Mouse (Mus musculus): Measurements from ENCODE around the gene Hs6st3. TPM values are rescaled to one million over a fixed set of nuclear protein-coding genes. Genes with fewer than 3 reads are reported as not detected.
A peak's percentile ranks its signal among the peaks of the same experiment; 100 is the strongest.

The Hs6st3 gene
- polyA plus RNA-seq, 1 experiment from 2014 or later = 1.4 TPM

- Histone ChIP-seq H3K4me2 (no peak overlapping the region), H3K27ac (ENCODE audit: low read depth) (no peak overlapping the region), H3K9me3 (ENCODE audit: low read depth, low read length) (no peaks in the 10 kb centered on the region), H3K4me3 (ENCODE audit: low read depth, low read length) (no peak overlapping the region), H3K4me1 (ENCODE audit: insufficient read depth) (no peaks in the 10 kb centered on the region), H3K9ac (no peak overlapping the region), H3K36me3 (ENCODE audit: insufficient read depth) (no peaks in the 10 kb centered on the region), H3K27me3 (ENCODE audit: insufficient read depth, low read length) (no peaks in the 10 kb centered on the region)
- 80% methylated on average over 16 of the region's 16 CpGs for WGBS
- no peak for DNase-seq
- ATAC-seq (ENCODE audit: insufficient read depth) = no peak
- no peak for TF ChIP-seq CTCF (IDR thresholded peaks at IDR 0.05; ENCODE audit: low read depth)
These were observed 532.9 kb downstream of the Hs6st3 start for GRCm38 (mm10) chr14:119670836-119671587.

- Histone ChIP-seq H3K4me1 (ENCODE audit: insufficient read depth) (no peaks in the 10 kb centered on the region), H3K4me2 (no peak overlapping the region), H3K36me3 (ENCODE audit: insufficient read depth) (no peaks in the 10 kb centered on the region), H3K9me3 (ENCODE audit: low read depth, low read length) (no peaks in the 10 kb centered on the region), H3K9ac (no peak overlapping the region), H3K27ac (ENCODE audit: low read depth) (no peak overlapping the region), H3K4me3 (ENCODE audit: low read depth, low read length) (no peak overlapping the region), H3K27me3 (ENCODE audit: insufficient read depth, low read length) (no peaks in the 10 kb centered on the region)
- 83% methylated on average over 11 of the region's 11 CpGs for WGBS
- ATAC-seq (ENCODE audit: insufficient read depth) (no peak), DNase-seq (no peak)
- no peak for TF ChIP-seq CTCF (IDR thresholded peaks at IDR 0.05; ENCODE audit: low read depth)
These were observed 540.4 kb downstream of the Hs6st3 start for GRCm38 (mm10) chr14:119678574-119678973.

DNA sequence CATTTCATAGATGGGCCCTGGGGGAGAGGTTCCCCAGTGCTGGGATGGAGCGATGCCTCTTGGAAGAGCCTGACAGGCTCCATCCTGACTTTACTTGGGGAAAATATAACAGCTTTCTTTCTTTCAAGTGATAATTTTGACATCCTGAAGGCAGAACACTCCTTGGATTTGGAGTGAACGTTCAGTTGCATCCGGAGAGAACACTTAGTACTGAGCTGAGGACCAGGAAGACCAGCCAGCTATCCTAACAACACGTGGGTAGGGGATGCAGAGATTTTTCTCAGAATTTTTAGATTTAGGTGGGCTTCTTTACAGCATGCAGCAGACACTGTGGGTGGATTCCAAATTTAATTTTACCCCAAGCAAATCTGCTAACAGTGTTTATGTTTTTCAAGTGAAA, 541.9 kb downstream of the Hs6st3 start:
- no peak for DNase-seq
- H3K4me1 ChIP-seq (ENCODE audit: insufficient read depth) = no peaks in the 10 kb centered on the region
- H3K36me3 ChIP-seq (ENCODE audit: insufficient read depth) = no peaks in the 10 kb centered on the region
- 85% methylated on average over 4 of the region's 4 CpGs for WGBS
- TF ChIP-seq CTCF (IDR thresholded peaks at IDR 0.05; ENCODE audit: low read depth) = no peak
- no peak for ATAC-seq (ENCODE audit: insufficient read depth)
- no peak overlapping the region for H3K9ac ChIP-seq
- no peaks in the 10 kb centered on the region for H3K9me3 ChIP-seq (ENCODE audit: low read depth, low read length)
- H3K27me3 ChIP-seq (ENCODE audit: insufficient read depth, low read length) = no peaks in the 10 kb centered on the region
- no peak overlapping the region for H3K27ac ChIP-seq (ENCODE audit: low read depth)
- H3K4me3 ChIP-seq (ENCODE audit: low read depth, low read length) = no peak overlapping the region
- H3K4me2 ChIP-seq = no peak overlapping the region

GRCm38 (mm10) chr14:119687885-119688284, 549.7 kb downstream of the Hs6st3 start:
- DNase-seq = no peak
- TF ChIP-seq CTCF (IDR thresholded peaks at IDR 0.05; ENCODE audit: low read depth) = no peak
- H3K4me2 ChIP-seq = no peak overlapping the region
- no peak overlapping the region for H3K27ac ChIP-seq (ENCODE audit: low read depth)
- H3K9me3 ChIP-seq (ENCODE audit: low read depth, low read length) = no peaks in the 10 kb centered on the region
- ATAC-seq (ENCODE audit: insufficient read depth) = no peak
- WGBS = 75% methylated on average over 2 of the region's 2 CpGs
- no peaks in the 10 kb centered on the region for H3K27me3 ChIP-seq (ENCODE audit: insufficient read depth, low read length)
- no peaks in the 10 kb centered on the region for H3K36me3 ChIP-seq (ENCODE audit: insufficient read depth)
- H3K9ac ChIP-seq = no peak overlapping the region
- H3K4me1 ChIP-seq (ENCODE audit: insufficient read depth) = no peaks in the 10 kb centered on the region
- no peak overlapping the region for H3K4me3 ChIP-seq (ENCODE audit: low read depth, low read length)

GRCm38 (mm10) chr14:119699982-119700381, 561.8 kb downstream of the Hs6st3 start:
- no peaks in the 10 kb centered on the region for H3K27me3 ChIP-seq (ENCODE audit: insufficient read depth, low read length)
- ATAC-seq (ENCODE audit: insufficient read depth) (no peak), DNase-seq (no peak)
- H3K9me3 ChIP-seq (ENCODE audit: low read depth, low read length) = no peaks in the 10 kb centered on the region
- H3K4me3 ChIP-seq (ENCODE audit: low read depth, low read length) = no peak overlapping the region
- H3K4me1 ChIP-seq (ENCODE audit: insufficient read depth) = no peaks in the 10 kb centered on the region
- TF ChIP-seq CTCF (IDR thresholded peaks at IDR 0.05; ENCODE audit: low read depth) = no peak
- WGBS = 92% methylated on average over 4 of the region's 4 CpGs
- no peak overlapping the region for H3K27ac ChIP-seq (ENCODE audit: low read depth)
- H3K4me2 ChIP-seq = no peak overlapping the region
- H3K36me3 ChIP-seq (ENCODE audit: insufficient read depth) = no peaks in the 10 kb centered on the region
- H3K9ac ChIP-seq = no peak overlapping the region

DNA sequence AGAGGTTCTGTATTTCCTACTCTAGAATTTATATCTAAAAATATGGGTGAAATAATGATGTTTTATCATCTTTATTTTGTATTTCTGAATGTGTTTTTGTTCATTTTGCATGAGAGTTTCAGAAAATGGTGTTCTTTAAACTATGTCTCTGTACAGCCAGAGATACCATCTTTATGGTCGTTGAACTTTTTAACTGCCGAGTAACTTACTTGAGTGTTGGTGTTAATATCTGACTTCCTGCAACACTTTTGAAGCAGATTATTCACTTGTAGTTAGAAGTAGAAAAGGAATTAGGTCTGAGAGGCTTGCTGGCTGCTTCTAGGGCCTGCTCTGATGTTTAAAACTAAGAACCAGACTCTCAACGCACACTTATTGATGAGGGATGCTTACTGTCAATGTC, 576.6 kb downstream of the Hs6st3 start:
- ATAC-seq (ENCODE audit: insufficient read depth) = no peak
- H3K4me3 ChIP-seq (ENCODE audit: low read depth, low read length) = no peak overlapping the region
- WGBS = 53% methylated on average over 3 of the region's 3 CpGs
- H3K4me2 ChIP-seq = no peak overlapping the region
- H3K27ac ChIP-seq (ENCODE audit: low read depth) = no peak overlapping the region
- DNase-seq = no peak
- no peaks in the 10 kb centered on the region for H3K9me3 ChIP-seq (ENCODE audit: low read depth, low read length)
- no peak overlapping the region for H3K9ac ChIP-seq
- no peaks in the 10 kb centered on the region for H3K27me3 ChIP-seq (ENCODE audit: insufficient read depth, low read length)
- H3K36me3 ChIP-seq (ENCODE audit: insufficient read depth) = no peaks in the 10 kb centered on the region
- no peaks in the 10 kb centered on the region for H3K4me1 ChIP-seq (ENCODE audit: insufficient read depth)
- TF ChIP-seq CTCF (IDR thresholded peaks at IDR 0.05; ENCODE audit: low read depth) = no peak

DNA sequence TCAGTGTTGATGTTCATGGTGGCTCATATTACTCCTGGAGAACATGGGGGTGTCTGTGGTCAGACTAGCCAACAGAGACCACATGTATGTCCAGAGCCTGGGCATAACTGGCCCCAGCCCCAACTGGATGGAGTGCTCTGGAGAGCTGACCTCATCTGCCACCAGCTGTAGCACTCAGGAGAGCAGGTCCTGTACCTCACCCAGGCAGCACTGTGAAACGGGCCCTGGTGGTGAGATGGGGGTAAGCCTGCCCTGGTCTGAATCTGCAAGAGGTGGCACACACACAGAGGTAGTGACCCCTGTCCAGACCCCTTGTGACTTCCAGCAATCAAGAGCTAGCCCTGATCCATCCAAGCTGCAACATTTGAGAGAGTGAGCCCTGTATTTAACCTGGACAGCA, 579.2 kb downstream of the Hs6st3 start:
- TF ChIP-seq CTCF (IDR thresholded peaks at IDR 0.05; ENCODE audit: low read depth) = no peak
- Histone ChIP-seq H3K4me1 (ENCODE audit: insufficient read depth) (no peaks in the 10 kb centered on the region), H3K9me3 (ENCODE audit: low read depth, low read length) (no peaks in the 10 kb centered on the region), H3K27ac (ENCODE audit: low read depth) (no peak overlapping the region), H3K9ac (no peak overlapping the region), H3K36me3 (ENCODE audit: insufficient read depth) (no peaks in the 10 kb centered on the region), H3K4me2 (no peak overlapping the region), H3K27me3 (ENCODE audit: insufficient read depth, low read length) (no peaks in the 10 kb centered on the region), H3K4me3 (ENCODE audit: low read depth, low read length) (no peak overlapping the region)
- WGBS = 63% methylated on average over 1 of the region's 1 CpGs
- DNase-seq = no peak
- ATAC-seq (ENCODE audit: insufficient read depth) = peak; percentile 52; the same call in 1 of the 2 replicates

Measured in lung, embryonic 14.5 days (tissue).